Mouse (Mus musculus) adrenal gland, postnatal 36 days (tissue): ENCODE measurements at regions not wholly inside any gene's neighbourhood (a gene's known extent, or its start where the extent isn't known, plus 50 kb on each side); places are given as distances from the start of the nearest gene placed in this dataset.
"Not testable (repeated sequence)": the region's sequence is repeated elsewhere in the genome, so short reads cannot be mapped to it uniquely, and the experiment has no call there.

Source experiments
- DNase-seq, 2 experiments: peaks; one replicate each; pipeline ENCODE4 v3.0.0; 2021; ENCODE audit warnings: mixed read lengths in 1 of 2

GRCm38 (mm10) chr17:74138517-74138916, 90.8 kb upstream of the Srd5a2 start:
- not testable (repeated sequence) for DNase-seq

GRCm38 (mm10) chr17:74134976-74135375, 87.3 kb upstream of the Srd5a2 start:
- DNase-seq = peak; percentile 14 to 28

- no peak for DNase-seq
Measured at GRCm38 (mm10) chr17:74131534-74131933, 83.8 kb upstream of the Srd5a2 start.

DNA sequence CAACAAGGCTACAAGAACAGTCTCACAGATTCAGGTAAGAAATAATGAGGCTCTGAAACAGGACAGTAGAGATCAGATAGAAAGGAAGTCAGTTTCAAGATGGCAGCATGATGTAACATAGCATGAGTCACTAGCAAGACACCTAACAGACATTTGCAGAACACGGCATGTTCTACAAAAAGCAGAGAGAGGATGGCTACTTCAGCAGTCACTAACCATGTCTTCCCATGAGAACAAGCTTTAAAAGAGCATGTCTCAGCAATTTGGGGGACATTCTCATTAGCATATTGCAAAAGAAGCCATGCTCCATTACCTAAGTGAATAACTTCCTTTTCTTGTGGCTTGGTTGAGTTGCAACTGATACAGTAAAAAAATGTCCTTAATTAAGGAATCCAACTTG, 75.2 kb upstream of the Srd5a2 start:
- DNase-seq = no peak

DNA sequence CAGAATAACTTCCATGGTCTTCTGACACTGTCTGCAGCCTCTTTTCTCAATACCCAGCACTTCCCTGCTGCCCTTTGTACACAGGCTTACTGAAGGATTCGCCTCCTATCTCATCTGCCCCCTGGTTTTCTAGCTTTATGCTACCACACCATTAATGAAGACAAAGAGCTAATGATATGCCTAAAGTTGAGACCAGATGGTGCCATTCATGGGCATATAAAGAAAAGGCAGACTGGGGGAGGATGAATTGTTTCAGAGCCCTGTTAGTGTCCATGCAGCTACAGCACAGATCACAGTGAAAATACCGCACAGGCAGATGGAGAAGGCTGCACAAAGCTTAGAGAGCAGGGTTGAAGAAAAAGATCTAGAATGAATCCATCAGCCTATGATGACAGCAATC, 73.3 kb upstream of the Srd5a2 start:
- no peak for DNase-seq
